Mouse (Mus musculus): ENCODE data around the gene Tecpr1.

Tecpr1 gene

DNA sequence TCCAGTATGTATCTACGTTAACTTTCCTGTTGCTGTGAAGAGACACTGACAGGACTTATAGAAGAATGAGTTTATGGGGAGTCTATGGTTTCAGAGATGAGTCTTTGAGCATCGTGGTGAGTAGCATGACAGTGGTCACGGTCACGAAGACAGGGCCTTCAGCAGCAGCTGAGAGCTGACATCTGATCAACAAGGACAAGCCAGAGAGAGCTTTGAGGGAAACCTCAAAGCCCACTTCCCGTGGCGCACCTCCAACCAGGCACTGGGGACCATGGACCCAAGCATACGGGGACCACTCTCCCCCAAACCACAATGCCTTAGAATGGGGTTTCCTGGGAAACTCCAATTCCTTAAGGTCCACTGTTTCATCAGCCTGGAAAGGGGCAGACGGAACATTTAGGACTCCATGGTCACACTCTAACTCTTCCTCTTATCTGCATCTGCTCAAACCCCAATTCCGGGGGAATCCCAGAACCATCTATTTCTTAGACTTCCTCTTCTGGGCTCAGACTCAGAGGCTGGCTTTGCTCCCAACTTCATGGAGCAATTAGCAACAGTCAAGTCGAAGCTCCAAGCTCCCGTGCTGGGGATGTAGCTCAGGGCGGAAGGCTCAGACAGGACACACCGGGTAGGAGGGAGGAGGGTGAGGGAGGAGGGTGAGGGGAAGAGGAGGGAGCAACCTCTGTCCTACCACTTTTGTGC lies 28.6 kb upstream of the Tecpr1 start:
- no peak for DNase-seq (ENCODE audit: low read depth)

DNA sequence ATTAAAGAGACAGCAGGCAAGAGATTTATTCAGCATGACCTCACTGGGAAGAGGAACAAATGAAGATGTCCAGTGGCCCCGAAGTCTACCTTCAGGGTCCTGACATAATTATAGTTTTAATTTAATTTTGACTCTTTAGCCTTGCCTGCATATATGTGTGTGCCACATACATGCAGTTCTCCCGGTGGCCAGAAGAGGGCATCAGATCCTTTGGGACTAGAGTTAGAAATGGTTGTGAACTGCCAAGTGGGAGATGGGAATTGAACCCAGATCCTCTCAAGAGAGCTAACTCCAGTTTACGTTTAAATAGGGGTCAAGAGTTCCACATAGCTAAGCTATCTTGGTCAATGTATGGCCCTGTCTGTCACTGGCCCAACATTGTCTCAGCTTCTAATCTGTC lies 26.5 kb upstream of the Tecpr1 start:
- DNase-seq (ENCODE audit: low read depth), result peak; percentile 45

DNA sequence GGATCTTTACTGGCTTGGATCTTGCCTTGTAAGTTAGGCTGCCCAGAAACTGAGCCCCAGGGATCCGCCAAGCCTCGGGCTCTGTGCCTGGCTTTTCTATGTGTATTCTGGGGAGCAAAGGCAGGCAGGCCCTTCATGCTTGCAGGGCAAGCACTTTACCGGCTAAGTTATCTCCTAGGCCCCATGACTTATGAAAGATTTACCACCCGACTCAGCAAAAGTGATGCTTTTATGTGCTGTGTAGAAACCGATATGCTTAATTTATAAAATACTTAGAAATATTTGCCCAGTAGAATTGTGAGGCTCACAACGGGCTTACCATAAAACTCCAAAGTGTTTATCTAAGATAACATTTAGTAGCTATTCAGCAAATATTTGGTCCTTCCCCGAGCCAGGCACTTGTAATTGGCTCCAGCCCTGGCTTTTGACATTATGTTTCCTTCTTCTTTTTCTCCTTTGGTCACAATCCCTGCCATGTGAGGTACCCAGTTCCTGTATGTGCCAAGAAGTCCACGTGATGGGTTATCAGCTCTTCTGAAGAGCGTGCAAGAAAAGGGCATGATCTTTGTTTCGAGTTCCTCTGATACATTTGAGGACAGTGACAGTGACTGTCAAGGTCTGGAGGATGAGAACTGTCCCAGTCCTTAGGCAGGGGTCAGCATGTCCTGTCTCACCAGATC lies 24.6 kb upstream of the Tecpr1 start:
- no peak for DNase-seq (ENCODE audit: low read depth)

DNA sequence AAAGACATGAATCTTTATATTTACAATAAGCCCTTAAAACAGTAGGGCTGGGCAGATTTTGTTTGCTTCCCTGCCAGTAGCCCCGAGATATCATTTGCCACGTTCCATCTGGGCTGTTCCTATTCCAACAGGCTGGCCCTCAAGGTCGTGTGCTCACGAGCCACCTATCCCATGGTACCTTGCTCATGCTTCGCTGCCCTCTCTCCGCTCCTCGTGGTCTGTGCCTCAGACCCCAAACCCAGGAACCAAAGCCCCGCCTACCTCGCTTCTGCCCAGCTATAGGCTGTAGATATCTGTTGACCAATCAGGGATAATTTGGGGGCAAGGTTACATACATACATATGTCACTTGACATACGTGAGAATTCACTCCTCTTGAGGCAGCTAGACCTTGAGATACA lies 23.9 kb upstream of the Tecpr1 start:
- DNase-seq (ENCODE audit: low read depth), result no peak

DNA sequence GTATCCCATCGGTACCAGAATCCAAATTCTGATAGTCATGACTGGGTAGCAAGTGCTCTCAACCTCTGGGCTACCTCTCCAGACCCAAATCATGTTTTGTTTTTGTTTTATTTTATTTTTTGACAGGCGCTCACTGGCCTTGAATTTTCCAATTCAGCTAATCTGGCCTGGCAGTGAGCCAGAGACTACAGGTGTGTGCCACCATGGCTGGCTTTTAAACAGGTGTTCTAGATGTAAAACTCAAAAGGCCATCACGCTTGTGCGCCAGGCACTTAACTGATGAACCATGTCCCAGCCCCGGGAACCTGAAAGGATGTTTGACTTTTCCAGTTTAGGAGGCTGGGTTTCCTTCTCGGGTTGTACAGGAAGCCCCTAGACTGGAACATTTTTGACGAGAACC lies 23.3 kb upstream of the Tecpr1 start:
- DNase-seq (ENCODE audit: low read depth), result no peak

DNA sequence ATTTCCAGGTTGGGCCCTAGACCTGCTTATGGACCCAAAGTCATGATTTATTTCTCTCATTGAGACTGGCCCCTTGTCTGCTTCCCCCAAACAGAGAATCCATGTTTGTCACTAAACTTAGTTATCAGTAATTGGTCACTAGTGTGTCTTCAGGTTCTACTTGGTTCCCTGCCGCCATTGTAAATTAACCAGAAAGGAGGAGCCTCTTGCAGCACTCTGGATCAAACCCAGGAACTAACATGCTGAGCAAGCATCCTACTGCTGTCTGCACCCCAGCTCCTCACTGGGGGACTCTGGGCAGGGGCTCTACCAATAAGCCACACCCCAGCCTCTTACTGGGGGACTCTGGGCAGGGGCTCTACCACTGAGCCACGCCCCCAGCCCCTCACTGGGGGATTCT lies 22.2 kb upstream of the Tecpr1 start:
- DNase-seq (ENCODE audit: low read depth), result no peak

DNA sequence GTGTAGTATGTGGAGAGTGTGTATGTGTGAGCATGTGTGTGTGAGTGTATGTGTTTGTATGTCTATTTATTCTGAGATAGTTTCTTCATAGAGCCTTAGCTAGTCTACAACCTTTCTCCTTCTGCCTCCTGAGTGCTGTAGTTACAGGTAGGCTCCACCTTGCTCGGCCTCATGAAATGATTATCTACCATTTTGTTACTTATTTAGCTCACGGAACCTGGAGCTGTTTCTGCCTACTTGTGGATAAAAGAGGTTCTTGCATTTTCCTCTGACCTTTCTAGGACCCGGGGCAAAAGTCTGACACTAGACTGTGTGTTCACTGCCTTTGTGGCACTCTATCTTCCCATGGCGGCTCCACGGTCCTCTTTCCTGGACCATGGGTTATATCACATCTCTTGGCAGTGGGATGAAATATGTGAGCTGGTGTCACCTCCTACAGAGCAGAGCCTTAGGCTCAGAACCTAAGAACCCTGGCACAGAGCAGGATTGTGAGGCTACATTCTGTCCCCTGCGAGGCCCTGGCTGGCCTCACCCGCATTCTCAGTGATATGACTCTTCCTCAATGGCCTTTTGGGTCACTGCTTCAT lies 20.6 kb upstream of the Tecpr1 start, which contains the start of gene Bri3:
Bri3 (plus strand) TSS at position 537 of the 587 bp plus-strand sequence.
- DNase-seq (ENCODE audit: low read depth), result no peak

DNA sequence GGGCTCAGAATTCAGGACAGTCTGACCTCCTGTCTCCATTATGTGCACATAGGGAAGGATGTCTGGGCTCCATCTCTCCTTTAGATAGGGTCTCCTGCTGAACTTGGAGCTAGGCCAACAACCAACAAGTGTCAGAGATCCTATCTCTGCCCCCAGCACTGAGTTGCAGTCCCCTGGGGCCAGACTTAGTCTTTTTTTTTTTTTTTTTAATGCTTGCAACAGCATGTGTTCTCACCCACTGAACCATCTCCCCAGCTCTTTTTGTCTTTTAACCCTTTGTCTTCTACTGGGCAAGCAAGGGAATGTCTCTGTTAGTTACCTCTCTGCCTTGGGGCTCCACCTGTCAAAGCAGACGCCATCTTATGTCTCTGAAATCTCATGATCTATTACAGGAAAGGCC lies 15.6 kb upstream of the Tecpr1 start:
- DNase-seq (ENCODE audit: low read depth), result no peak

DNA sequence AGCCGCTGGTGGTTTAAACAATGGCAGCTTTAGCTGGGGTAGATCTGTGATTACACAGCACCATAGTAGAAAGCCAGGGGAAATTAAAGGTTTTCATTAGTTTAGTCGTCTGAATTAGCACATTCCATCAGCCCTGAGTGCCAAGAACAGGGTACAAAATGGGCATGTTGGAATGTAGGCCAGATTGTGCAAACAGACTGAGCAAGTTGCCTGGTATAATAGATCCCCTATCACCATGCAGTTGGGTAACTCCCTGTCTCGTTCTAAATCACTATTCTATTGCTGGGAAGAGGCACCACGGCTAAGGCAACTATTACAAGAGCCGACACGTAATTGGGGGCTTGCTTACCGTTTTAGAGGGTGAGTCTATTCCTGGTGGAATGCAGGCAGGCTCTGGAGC lies 11.3 kb upstream of the Tecpr1 start:
- no peak for DNase-seq (ENCODE audit: low read depth)

DNA sequence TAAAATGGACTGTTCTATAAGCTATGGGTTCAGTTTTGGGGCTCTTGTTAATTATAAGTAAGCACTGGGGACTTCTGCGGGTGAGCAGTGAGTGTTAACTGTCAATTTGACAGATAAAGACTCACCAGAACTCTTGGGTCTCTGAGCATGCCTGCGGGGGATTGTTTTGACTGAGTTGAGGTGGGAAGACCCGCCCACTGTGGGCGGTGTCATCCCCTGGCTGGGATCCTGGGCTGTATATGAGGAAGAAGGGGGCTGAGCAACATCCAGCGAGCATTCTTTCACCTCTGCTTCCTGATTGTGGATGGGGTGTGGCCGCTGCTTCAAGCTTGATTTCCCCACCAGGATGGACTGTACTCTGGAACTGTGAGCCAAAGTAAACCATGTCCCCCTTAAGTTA lies 10.8 kb upstream of the Tecpr1 start:
- no peak for DNase-seq (ENCODE audit: low read depth)

DNA sequence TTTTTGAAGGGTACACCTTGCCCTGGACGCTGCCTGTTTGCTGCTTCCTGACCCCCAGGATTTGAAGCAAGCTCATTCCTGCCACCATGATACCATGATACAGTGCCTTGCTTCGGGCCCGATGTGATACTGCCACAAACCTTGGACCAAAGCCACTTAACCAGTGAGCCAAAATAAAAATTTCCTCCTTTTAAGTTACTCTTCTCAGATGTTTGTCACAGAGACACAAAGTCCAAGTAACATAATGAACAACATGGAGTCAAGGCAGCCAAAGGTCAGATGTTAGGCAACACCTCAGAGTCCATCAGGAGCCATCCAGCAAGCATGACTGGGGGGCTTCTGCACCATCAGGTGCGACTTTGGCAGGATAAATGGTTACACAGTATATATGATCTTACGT lies 9.1 kb upstream of the Tecpr1 start:
- DNase-seq (ENCODE audit: low read depth), result no peak

DNA sequence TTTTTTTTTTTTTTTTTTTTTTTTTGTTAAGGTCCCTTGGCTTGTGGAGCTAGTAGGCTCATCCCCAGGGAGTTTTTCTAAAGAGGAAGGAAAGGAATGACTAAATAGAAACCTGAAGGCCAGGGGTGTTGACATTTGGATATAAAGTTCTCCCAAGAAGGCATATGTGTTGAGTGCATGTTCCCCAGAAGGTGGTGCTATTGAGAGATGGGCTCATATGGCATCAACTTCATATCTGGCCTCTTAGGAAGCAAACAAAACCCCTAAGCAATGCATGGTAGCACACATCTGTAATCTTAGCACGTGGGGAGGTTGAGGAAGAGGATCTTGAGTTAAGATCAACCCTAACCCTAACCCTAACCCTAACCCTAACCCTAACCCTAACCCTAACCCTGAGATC lies 8.0 kb upstream of the Tecpr1 start:
- DNase-seq (ENCODE audit: low read depth), result peak; percentile 76

DNA sequence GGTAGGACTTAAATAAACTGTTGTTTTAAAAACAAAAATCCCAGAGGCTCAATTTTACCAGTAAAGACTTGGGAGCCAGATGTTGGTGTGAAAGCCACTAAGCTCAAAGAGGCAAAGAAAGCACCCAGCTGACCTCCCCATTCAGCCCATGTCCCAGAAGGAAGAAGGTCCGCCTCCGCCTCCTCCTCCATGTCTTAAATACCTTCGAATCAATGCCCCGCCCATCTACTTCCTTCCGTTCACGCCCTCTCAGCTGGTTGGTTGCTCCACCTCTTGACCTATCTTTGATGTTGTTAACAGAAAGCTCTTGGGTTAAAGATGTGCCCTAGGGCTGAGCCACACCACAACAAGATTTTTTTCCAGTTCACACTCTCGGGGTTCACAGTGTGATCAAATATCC lies 6.8 kb upstream of the Tecpr1 start:
- no peak for DNase-seq (ENCODE audit: low read depth)

DNA sequence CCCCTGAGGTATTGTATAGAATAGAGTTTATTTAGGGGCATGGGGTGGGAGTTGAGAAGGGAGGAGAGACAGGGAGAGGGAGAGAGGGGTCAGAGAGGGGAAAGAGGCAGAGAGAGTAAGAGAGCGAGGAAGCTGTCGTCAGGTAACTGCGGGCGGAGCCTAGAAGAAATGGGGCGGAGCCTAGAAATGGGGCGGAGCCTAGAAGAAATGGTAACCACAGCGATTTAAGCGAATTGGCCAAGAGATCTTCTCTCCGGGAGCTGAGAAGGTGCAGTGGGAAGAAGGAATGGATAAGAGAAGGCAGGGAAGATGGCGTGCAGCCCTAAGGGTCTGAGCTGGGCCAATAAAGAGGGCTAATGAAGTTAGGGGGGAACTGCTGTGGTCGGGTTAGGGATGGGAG lies 2.8 kb upstream of the Tecpr1 start:
- peak; percentile 43 for DNase-seq (ENCODE audit: low read depth)

DNA sequence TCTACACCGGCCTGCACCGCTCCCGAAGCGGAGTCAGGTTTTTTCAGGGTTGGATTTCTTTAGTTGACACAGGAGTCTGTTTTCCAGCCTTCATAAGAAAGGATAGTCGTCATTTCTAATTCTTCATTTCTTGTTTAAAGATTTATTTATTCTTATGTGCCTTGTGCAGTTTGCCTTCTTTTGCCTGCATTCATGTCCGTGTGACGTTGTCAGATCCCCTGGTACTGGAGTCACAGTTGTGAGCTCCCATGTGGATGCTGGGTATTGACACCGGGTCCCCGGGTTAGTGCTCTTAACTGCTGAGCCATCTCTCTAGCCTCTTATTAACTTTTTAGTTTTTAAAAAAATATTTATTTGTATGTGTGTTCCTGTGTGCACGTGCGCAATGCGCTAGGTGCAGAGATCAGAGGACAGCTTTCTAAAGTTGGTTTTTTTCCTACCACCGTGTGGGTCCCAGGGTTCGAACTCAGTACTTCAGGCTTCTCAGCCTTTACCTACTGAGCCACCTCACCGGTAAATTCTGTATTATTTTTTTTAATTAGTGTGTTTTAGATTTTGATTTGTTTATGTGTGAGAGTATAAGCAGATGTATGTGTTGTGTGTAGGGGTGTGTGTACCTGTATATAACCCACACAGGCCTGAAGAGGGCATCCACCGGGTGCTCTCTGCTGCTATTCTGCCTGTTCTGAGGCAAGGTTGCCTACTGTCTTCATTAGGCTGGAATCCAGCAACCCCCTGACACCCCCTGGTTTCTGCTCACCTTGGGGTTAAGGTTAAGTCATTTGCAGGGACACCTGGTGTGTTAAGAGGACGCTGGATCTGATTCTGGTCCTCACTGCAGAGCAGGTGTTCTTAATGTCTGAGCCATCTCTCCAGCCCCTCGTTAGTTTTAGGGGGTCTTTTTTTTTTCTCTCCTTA lies 743 bp upstream of the Tecpr1 start:
- no peak for DNase-seq (ENCODE audit: low read depth)

DNA sequence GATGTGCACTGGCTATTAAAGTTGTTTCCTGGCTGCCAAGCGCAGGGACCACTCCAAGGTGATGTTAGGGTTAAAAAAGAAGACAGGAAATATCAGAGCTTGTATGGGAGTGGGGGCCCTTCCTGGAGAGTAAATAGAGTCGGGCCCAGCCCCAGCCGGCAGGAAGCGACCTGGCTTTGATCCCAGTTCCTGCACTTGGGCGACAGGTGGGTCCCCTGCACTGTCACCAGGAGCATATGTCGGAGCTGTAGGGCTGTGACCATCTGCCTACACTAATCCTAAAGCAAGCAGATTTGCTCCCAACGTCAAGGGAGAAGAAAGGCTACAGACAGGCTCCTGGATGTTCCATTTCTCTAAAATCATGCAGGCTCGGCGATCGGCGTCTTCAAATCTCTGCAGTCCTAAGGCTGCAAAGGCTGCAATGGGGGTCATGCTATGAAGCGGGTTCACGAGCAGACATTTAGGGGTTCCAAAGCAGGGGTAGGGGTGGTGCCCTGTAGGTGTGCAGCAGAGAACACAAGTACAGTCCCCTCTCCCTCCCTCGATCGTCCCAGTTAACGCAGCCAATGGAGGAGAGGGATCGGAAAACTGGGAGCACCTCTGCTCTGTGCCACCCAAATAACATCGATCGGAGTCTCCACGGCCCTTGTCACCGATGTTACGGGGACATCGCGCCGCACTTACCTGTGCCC lies 458 bp downstream of the Tecpr1 start:
- DNase-seq (ENCODE audit: low read depth), result peak; percentile 69

DNA sequence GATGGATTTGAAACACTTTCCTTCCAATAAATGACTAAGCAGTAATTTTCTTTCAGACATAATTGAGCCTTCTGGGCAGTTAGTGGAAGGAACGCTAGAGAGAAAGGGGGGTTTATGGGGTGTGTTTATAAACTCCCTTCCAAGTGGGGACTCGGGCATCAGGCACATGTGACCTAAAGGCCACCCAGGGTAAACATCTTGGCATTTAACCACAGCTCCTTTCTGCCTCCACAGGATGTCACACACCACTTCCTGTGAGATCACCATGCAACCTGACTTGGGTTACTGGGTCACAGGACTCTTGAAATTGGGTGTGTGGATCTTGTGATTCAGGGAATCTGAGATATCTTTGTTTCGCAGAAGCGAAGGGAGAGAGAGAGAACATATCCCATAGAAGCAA lies 2.1 kb downstream of the Tecpr1 start:
- DNase-seq (ENCODE audit: low read depth), result peak; percentile 87

DNA sequence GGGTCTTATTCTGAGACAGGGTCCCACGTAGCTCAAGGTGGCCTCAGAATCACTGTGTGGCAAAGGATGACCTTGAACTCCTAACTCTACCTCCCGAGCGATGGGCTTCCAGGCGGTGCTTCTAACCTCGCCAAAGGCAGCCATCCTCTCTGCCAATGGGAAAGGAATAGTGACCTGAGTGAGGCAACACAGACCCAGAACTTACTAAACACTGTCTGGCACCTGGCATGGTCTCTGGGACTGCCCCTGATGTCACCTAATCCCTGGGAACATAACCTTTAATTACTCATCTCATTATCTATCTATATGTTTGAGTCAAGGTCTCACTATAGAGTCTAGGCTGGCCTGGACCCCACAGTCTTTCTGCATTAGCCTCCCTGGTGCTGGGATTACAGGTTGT lies 3.5 kb downstream of the Tecpr1 start:
- DNase-seq (ENCODE audit: low read depth), result no peak

DNA sequence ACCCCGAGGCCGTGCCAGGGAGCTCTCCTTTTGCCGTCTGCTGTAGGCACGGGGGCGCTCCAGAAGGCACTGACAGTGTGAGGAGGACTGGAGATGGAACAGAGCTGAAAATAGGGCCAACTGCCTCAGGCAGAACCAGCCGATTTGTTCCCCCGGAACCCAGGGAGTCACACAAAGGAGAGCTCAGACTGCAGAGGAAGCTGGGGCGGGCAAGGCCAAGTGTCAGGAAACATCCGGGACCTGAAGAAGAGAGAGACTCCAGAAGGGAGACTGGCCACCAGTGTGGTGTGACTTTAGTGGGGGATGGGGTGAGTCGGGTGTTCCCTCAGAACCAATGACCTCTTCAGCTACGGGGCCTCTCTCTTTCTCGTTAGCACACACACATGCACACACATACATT lies 4.1 kb downstream of the Tecpr1 start:
- DNase-seq (ENCODE audit: low read depth), result no peak

DNA sequence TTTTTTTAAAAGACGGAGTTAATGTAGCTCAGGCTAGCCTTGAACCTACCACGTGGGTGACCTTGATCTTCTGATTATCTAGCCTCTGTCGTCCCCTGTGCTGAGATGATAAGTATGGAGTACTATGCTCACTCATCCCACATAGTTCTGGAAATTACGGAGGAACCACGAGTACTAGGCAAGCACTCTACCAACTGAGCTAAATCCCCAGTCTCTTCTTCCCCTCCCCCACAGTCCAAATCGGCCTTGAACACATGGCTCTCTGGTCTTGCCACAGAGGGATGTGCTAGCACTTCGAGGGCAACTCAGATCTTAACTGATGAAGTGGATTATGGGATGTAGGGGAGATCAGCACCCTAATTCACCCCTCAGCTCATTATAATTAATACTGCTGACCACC lies 5.4 kb downstream of the Tecpr1 start:
- DNase-seq (ENCODE audit: low read depth), result no peak

DNA sequence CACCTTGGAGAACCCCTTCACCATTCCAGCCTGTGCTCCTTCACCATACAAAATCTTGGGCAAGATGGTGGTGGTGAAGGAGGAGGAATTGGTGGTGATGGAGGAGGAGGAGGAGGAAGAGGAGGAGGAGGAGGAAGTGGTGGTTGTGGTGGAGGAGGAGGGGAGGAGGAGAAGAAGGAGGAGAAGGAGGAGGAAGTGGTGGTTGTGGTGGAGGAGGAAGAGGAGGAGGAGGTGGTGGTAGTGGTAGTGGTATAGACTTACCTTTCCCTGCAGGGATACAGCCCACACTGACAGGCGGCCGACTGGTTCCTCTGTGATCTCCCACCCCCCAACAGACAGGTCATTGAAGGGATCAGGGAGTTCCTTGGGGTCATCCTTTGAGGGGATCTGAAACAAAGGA lies 7.4 kb downstream of the Tecpr1 start:
- no peak for DNase-seq (ENCODE audit: low read depth)

DNA sequence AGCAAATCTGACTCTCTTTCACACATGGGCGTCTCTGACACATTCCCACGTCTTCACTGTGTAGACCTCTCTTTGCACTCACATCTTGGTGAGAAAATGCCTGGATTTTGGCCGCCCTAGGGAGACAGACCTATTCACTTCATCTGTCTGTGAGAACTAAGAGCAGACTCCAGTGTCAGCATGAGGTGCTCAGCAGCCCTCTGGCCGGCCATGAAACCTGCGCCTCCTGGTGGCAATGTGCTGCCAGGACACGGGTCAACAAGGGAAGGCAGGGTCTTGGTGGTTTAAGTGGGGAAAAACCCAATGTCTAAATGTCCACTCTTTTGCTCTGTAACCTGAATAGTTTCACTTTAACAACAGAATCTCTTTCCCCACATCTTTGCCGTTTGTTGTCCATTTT lies 9.0 kb downstream of the Tecpr1 start:
- DNase-seq (ENCODE audit: low read depth), result peak; percentile 67

Measured in naive thymus-derived CD4-positive, alpha-beta T cell, adult 2 months (primary cell).